Mouse (Mus musculus) brain, embryonic 14.5 days (tissue): ENCODE measurements around the gene Dcaf8. TPM values are rescaled to one million over a fixed set of nuclear protein-coding genes. Genes with fewer than 3 reads are reported as not detected.
A peak's percentile ranks its signal among the peaks of the same experiment; 100 is the strongest.
"Not testable (repeated sequence)": the region's sequence is repeated elsewhere in the genome, so short reads cannot be mapped to it uniquely, and the experiment has no call there.

Source experiments
- DNase-seq: peaks from one replicate; pipeline ENCODE4 v3.0.0-alpha.2; 2011; ENCODE audit warnings: low read depth
- CTCF ChIP-seq: fragments of 200-500 bp; IDR thresholded peaks from 2 replicates; pipeline ENCODE4 v1.5.1; 2012; ENCODE audit warnings: inconsistent platforms, mild to moderate bottlenecking, moderate library complexity, borderline replicate concordance; ENCODE audit not compliant: insufficient read depth, insufficient read length; ENCODE audit errors: extremely low read depth
- POLR2A ChIP-seq: fragments of 200-500 bp; IDR thresholded peaks from 2 replicates; pipeline ENCODE4 v1.6.1; 2012; ENCODE audit warnings: mild to moderate bottlenecking, inconsistent platforms, borderline replicate concordance; ENCODE audit not compliant: poor library complexity, insufficient read depth, insufficient read length, severe bottlenecking; ENCODE audit errors: extremely low read depth
- polyA plus RNA-seq: library from polyadenylated mRNA; depleted of rRNA; stranded (reverse); fragments of >200 nt; gene quantifications from 2 replicates; pipeline ENCODE4 v1.2.3, GENCODE M21; 2012; rRNA removed

Dcaf8 gene
- polyA plus RNA-seq, 1 experiment: 76.6 TPM

GRCm38 (mm10) chr1:172228209-172228608, 80.3 kb downstream of the Dcaf8 start:
- TF ChIP-seq POLR2A (no peak), CTCF (no peak)
- DNase-seq: peak; percentile 50

- no peak for DNase-seq
- TF ChIP-seq CTCF (no peak), POLR2A (no peak)
These were observed 81.3 kb downstream of the Dcaf8 start for GRCm38 (mm10) chr1:172229215-172229614.

GRCm38 (mm10) chr1:172240945-172241708, 93.2 kb downstream of the Dcaf8 start:
- TF ChIP-seq CTCF: no peak
- no peak for DNase-seq

- no peak for TF ChIP-seq POLR2A
- no peak for TF ChIP-seq CTCF
- DNase-seq: peak; percentile 94
These were observed 94.5 kb downstream of the Dcaf8 start for GRCm38 (mm10) chr1:172242401-172242800.

GRCm38 (mm10) chr1:172243547-172244205, 95.8 kb downstream of the Dcaf8 start:
- TF ChIP-seq POLR2A (no peak), CTCF (peak; percentile 19; the same call in 1 of the 2 replicates)

GRCm38 (mm10) chr1:172244645-172245044, 96.8 kb downstream of the Dcaf8 start:
- DNase-seq: not testable (repeated sequence)

More at GRCm38 (mm10) chr1:172243547-172244205, 95.8 kb downstream of the Dcaf8 start:
- DNase-seq: peak; percentile 51

Other genes starting within 250 kb of the Dcaf8 start
- 0.11 TPM in 1 of 2 replicates, not detected in the other for gene Slamf6, start 230.6 kb upstream of the Dcaf8 start, polyA plus RNA-seq
- gene Vangl2, start 119.6 kb upstream of the Dcaf8 start, polyA plus RNA-seq: 61.5 and 87.3 TPM in 2 replicates
- gene Nhlh1, start 90.5 kb upstream of the Dcaf8 start, polyA plus RNA-seq: 14.8 and 19.3 TPM in 2 replicates
- 79.5 and 135 TPM in 2 replicates for gene Copa, start 65.6 kb upstream of the Dcaf8 start, polyA plus RNA-seq
- gene Ncstn, start 65.3 kb upstream of the Dcaf8 start, polyA plus RNA-seq: 136 and 139 TPM in 2 replicates
- 105 and 106 TPM in 2 replicates for gene Pex19, start 21.3 kb upstream of the Dcaf8 start, polyA plus RNA-seq
- gene Pea15a, start 58.7 kb downstream of the Dcaf8 start, polyA plus RNA-seq: 308 and 321 TPM in 2 replicates
- 2.6 and 3.9 TPM in 2 replicates for gene Casq1, start 71.8 kb downstream of the Dcaf8 start, polyA plus RNA-seq
- 0.05 and 0.08 TPM in 2 replicates for gene Atp1a4, start 110.3 kb downstream of the Dcaf8 start, polyA plus RNA-seq
- 110 and 207 TPM in 2 replicates for gene Igsf8, start 113.6 kb downstream of the Dcaf8 start, polyA plus RNA-seq
- 51.5 and 82.9 TPM in 2 replicates for gene Atp1a2, start 150.0 kb downstream of the Dcaf8 start, polyA plus RNA-seq
- 6.9 and 8.0 TPM in 2 replicates for gene Kcnj9, start 181.2 kb downstream of the Dcaf8 start, polyA plus RNA-seq
- gene Kcnj10, start 193.1 kb downstream of the Dcaf8 start, polyA plus RNA-seq: 3.2 and 5.9 TPM in 2 replicates
- gene Pigm, start 228.5 kb downstream of the Dcaf8 start, polyA plus RNA-seq: 9.4 and 9.8 TPM in 2 replicates